Mouse (Mus musculus) thymus, postnatal 10 days (tissue): ENCODE measurements around the gene P2rx1.
A peak's percentile ranks its signal among the peaks of the same experiment; 100 is the strongest.

Experiments used
- DNase-seq, 2 experiments: peaks; one replicate each; pipeline ENCODE4 v3.0.0; 2021; ENCODE audit warnings: low spot score in 2 of 2

Gene P2rx1

DNA sequence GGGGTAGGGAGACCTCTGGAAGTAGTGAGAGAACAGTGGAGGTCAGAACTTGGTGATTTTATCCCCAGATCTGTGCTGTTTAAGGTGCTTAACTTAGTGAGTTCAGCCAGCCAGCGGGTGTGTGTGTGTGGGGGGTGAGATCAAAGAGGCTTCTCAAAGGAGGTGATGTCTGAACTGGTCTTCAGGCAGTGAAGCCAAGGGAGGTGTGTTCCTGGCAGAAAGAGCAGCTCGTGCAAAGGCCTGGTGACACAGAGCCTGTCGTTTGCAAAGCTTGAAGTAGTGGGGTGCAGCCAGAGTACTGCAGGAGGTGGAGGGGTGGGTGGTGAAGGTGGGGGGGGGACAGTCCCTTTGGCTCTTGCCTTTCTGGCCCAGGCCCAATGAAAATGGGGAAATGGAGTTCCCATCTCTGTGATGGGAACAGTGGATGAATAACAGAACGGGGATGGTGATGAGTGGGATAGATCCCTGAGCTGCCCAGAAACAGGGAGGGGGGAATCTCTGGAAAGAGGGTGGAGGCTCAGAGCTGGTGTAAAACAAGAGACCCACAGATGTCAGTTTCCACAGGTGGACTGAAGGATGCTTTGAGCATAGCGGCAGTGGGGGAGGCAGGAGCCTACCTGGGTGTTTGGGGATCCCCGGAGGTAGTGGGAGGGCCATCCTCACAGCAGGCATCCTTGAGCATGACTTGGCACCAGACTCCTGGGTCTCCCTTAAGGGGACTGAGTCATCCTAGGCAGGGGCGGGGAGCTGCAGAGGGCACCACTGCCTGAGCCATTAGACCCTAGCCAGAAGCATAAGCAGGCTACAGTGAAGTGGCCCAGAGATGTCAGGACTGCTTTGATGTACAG lies 22.3 kb downstream of the P2rx1 start:
- DNase-seq, result no peak

DNA sequence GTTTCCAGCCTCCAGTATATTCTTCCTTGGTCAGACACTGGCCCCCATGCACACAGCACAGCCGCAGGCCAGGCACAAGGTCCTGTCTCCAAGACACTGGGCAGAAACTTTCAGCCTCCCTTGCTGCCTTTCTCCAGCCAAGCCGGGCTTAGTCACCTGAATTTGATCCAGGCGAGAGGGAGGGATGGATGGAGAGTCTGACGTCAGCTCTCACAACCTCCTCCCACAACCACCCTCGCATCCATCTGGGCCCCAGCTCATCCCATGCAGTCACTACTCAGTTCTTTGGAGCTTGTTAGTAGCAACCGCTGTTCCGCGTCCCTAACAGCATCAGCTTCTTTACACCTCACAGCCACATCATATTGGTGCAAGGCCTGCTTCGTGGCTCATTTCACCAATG lies 24.2 kb downstream of the P2rx1 start:
- no peak for DNase-seq

DNA sequence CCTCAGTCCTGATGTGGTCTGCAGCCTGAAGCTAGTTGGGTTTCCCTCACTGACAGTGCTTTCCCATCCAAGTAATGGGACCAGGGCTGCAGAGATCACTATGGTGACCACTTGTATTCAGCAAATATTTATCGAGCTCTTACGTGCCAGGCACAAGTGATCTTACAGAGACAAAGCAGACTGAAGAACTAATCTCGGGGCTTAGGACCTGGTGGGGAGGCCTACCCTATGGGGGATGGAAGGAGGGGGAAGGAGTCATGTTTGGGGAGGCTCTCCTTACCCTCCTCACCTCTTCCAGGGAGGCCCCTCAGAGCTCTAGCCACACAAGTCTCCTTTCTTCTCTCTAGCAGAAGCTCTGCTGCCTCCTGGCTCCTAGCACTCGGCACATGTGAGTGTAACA lies 24.9 kb downstream of the P2rx1 start:
- no peak for DNase-seq

DNA sequence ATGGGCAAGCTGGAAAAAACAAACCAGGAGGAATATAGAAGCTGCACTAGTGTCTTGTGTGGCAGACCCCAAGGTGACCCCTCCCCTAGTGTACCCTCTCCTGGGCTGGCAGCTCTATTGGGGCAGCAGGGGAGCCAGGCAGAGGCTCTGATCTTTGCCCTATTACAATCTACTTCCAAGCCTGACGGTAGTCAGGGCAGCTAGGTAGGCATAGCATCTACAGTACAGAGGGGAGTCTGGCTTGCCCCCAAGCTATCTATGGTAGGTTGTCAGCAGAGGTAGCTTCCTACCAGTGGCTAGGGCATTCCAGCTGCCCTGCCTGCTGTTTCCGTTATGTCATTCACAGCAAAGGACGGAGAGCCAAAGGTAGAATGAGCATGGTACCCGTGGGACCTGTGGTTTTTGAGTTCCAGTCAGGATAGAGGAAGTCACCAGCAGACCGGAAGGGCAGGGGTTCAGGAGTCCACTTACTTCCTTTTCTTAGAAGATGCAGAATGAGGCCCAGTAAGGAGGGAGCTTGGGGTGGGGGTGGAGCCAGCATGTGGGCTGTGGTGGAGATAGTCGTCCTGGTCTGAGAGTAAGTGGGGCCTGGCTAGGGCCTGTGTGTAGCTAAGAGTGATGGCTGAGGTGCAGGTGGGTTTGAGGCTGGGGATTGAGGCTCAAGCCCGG lies 25.5 kb downstream of the P2rx1 start:
- no peak for DNase-seq

DNA sequence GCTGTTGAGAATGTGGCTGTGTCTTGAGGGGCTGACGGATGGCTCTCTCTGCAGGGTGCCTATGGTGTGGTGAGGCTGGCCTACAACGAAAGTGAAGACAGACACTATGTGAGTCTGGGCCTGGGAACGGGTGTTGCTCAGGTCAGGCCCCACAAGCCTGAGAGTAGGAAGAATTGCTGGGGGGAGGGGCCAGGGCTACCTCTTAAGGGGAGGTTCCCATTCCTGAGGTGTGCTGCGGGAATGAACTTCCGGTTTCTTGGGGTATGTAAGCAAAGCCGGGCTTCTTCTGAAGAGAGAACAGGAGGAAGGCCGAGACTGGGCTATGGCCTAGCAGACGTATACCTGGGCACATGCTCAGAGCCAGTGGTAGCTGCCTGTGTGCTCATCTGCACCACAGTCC lies 28.1 kb downstream of the P2rx1 start:
- no peak for DNase-seq

DNA sequence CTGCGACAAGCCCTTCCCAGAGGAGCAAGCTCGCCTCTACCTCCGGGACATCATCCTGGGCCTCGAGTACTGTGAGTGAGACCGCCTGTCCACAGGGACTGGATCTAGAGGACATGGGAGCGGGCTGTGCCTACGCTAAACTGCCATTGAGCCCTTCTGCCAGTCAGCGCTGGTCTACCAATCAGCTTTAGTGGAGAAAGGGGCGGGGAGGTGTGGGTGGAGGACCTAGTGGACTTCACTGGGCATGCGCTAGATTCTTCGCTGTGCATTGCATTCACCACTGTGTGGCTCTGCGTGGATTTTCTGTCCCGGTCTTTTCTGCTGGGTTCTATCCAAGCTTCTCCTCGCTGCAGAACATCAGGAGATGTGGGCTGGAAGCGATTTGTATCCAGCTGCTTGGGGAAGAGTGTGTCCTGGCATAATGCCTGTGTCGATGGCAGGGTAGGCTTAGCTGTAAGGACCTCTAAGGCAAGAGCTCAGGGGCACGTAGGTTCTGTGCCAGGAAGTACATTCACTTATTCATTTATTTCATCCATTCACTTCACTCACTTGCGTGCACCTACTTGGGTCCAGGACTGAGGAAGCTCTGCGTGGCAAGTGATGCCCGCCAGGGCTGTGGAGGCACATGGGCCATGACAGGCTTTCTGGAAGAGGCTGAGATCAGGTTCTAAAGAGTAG lies 32.1 kb downstream of the P2rx1 start:
- peak in 1 of 2 experiments; percentile 42 for DNase-seq

DNA sequence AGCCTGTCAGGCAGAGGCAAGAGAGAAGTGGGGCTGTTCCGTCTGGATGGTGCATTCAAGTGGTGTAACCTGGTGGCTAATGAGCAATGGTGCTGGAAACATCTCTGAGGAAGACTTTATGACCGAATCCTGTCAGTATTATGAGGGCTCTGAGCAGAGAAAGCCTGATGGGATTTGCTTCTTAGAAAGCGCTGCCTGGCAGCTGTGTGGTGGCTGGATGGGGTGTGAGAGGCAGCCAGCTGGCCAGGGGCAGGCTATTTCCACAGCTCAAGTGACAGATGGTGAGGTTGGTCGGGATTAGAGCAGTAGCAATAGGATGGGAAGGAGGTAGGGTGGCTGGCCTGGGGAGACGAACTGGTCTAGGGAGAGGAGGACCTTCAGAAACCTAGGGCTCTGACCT lies 32.6 kb downstream of the P2rx1 start:
- no peak for DNase-seq

DNA sequence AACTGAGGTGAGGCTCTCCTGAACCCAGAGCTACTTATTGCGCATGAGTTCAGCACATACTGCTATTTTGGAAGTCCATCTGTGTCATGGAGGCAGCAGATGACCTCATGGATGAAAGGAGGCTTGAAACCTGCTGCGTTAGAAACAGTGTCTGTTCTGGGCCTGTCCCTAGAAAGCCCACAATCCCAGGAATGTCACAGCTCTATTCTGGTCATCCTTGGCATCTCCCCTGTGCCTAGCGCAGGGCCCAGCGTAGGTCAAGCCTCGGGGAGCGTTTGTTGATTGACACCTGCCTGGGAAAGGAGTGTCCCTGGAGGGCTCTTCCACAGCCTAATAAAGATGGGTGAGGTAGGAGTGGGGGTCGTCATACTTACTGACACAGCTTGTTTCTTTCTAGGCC lies 37.2 kb downstream of the P2rx1 start:
- no peak for DNase-seq

DNA sequence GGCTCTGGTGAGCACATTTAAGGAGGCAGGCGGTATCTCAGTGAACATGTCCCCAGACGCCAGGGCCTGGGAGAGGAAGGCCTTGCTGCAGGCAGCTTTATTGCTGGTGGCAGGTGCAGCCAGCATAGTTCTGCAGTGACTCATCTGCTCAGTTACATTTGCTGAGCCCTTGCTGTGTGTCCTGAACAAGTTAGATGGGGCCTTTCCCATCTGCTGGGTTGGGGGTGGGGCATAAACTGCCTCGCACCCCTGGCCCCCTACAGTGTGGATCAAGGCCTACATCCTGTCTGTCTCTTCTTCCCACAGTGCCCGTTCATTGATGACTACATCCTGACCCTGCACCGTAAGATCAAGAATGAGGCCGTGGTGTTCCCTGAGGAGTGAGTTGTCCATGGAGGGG lies 38.0 kb downstream of the P2rx1 start:
- no peak for DNase-seq

DNA sequence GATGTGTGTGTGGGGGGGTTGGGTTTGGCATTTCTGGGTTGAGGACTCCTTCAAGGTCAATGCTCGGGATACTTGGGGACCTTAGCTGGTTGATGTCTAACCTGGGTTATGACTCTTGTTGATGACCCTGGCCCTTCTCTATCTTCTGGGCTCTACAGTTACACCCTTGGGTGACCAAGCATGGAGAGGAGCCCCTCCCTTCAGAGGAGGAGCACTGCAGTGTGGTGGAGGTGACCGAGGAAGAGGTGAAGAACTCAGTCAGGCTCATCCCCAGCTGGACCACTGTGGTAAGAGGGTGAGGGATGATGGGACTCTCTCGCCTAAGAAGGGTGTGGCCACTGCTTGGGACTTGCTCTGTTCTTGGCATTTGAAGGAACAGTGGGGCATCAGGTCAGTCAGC lies 38.8 kb downstream of the P2rx1 start:
- DNase-seq, result no peak

DNA sequence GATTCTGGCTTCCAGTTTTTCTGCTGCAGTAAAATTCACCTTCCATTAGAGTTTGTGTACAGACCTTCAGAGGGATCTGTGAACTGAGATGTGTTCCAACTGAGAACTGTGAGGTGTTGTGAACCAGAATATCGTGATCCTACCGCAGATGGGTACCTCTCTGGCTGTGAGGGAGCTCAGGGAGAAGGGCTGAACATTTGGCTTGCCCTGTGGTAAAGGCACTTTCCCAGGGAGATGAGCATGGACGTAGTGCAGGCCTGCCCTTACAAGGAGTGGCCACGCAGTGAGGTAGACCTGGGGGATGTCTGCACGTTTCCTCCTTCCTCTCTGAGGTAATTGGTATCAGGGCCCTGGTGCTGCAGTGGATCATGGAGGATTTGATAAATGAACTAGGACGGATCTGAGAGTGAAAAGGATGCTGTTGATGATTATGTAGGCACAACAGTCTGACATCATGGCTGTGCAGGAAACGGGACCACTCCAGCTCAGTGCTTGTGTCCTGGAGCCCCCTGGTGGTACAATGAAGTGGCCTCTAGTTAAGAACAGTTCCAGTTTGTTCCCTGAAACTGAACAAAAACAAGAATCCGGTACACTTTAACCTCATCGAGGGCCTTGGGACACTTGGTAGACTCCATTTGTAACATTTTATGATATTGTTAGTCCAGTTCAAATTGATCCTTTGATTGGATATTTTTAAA lies 40.3 kb downstream of the P2rx1 start:
- DNase-seq, result peak; percentile 66 to 83

DNA sequence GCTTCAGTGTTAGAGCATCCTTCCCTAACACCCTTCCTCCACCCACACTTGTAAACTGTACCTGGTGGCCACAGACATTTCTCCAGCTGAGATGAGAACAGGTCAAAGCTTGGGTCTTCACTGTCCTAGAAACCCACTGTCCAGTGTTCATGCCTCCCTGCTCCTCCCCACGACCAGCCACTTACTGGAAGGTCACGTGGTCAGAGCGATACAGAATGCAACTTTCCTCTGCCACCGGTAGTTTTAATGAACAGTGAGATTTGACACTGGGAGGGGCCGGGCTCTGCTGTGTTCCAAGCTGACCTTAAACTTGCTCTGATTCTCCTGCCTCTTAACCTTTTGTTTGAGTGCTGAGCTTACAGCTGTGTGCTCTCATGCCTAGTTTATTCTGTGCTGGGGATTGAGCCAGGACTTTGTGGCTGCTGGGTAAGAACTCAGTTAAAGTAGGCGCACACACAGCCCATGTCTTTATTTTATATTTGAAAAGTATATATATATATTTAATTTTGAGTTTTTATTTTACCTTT lies 45.4 kb downstream of the P2rx1 start:
- no peak for DNase-seq

DNA sequence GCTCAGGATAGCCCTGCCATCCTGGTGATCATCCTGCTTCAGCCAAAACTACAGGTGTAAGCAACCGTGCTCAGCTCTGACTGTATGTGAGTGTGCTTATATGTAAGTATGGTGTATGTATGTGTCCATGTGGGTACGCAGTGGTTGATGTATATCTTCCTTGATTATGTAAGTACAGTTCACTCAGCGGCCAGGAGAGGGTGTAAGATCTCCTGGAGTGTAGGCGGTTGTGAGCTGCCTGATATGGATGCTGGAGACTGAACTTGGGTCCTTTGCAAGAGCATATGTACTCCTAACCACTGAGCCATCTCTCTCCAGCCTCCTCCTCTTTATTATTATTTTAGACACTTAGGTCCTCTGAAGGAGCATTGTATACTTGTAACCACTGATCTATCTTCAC lies 45.9 kb downstream of the P2rx1 start:
- DNase-seq, result no peak

DNA sequence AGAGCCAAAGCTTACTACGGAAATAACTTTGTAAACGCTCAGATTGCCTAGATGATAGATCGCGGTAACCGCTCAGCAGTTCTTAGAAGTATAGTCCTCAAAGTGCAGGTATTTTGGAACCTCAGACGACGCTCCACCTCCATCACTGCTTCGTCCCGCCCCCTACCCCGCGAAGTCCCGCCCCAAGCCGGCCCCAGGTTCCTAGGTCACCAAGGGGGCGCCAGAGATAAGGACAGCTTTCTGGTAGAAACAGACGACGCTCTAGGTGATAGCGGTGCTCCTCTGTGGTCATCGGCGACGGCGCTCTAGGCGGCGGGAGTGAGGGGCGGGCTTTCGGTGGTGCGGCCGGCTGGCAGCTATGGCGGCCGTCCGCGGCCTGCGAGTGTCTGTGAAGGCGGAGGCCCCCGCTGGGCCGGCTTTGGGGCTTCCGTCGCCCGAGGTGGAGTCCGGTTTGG lies 48.7 kb downstream of the P2rx1 start, which contains the start of gene Ncbp3:
Gene Ncbp3 (plus strand): TSS at position 242 of the 455 bp plus-strand sequence.
- DNase-seq, result peak; percentile 96 to 99

DNA sequence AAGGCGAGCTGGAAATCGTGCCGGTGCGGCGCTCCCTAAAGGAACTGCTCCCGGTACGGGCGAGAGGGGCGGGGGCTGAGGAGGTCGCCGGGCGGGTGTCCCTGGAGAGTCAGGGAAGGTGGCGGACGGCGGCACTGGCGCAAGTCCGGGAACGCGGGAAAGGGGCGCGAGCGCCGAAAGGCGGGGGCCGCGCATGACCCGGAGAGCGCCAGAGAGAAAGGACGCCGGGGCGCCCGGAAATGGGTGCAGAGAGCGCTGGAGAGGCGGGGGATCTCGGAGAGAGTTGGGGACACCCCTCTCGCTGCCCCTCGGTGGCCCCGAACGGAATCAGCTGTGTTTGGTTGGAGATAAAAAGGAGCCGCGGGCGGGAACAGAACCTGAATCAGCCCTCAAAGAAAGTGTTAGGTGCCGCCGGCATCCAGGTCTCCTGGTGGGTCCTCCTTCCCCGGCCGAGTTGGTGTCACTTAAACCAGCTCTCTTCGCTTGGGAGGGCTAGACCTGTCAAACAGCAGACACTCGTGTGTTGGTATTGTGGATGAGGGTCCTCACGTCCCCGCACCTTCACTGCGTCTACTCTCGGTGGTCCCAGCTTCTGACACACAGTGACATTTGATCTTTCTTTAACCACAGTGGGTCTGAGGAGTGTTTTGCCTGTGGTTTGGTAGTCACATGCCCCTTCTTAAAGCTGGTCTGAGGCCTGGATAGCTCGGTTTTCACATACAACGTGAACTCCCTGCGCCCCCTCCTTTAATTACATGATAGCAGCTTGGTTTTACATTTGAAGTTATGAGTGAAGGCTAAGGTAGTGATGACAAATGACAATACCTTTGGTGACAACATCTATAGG lies 49.4 kb downstream of the P2rx1 start:
- DNase-seq, result peak in 1 of 2 experiments; percentile 64

DNA sequence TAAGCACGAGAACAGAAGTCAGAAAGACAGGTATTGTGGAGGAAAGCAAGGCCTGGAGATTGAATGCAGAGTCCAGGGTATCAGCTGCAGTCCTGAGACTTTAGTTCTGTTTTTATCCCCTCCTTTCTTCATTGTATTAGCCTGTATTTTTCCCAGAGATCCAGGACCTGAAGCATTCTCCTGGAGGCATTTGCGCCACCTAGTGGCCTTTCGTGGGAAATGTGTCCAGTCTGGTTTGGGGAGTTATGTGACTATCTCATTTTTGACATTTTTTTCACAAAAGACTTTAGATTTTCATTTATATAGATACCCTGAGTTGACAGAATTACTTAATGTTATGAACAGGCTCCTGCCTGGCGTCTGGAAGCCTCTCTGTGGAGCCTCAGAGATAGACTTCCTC lies 50.4 kb downstream of the P2rx1 start:
- peak; percentile 27 to 61 for DNase-seq

DNA sequence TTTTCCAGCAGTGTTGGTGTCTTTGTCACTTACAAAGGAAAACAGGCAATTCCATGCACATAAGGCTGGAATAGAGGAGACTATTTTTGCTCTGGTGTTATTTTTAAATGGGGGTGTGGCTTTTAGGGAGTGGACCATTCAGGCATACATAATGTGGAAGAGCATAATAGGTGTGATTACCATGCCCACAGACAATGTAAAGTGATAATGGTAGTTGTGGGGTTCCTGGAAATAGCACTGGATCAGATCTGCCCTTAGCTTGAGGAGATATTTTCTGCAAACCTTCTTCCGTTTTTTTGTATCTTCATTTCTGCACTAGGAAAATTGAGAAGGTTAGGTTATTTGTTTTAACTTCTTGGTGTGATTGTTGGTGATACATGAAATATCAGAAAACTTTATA lies 53.9 kb downstream of the P2rx1 start:
- DNase-seq, result no peak

DNA sequence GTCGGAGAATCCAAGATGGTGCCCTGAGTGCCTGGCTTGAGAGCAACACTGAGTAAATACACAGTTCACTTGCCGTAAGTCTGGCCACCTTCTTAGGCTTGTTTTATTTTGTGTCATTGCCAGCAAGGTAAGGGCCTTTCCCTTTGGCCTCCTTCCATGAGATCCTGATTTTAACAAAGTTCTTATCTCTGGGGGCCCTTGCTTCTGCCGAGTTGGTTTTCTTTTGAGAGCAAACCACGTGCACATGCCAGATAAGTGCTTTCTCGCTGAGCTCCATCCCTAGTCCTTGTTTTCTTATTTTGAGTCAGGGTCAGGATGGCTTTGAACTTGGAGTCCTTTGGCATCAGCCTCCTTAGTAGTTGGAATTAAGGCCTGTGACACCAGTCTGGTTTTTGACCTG lies 58.8 kb downstream of the P2rx1 start:
- DNase-seq, result no peak

DNA sequence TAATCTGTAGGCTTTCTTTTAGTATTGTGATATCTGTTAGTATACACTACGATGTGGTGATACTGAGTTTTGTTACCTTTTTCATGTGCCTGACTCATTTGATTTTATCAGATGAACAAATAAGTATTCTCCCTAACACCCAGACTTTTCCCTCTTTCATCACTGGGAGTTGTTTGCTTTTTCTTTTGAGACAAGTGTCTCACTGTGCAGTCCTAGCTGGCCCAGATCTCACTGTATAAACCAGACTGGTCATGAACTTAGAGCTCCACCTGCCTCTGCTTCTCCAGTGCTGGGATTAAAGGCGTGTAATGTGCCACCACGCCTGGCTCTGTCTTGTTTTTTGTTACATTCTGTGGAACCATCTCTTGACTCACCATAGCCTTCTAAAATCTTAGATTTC lies 60.7 kb downstream of the P2rx1 start:
- DNase-seq, result no peak

DNA sequence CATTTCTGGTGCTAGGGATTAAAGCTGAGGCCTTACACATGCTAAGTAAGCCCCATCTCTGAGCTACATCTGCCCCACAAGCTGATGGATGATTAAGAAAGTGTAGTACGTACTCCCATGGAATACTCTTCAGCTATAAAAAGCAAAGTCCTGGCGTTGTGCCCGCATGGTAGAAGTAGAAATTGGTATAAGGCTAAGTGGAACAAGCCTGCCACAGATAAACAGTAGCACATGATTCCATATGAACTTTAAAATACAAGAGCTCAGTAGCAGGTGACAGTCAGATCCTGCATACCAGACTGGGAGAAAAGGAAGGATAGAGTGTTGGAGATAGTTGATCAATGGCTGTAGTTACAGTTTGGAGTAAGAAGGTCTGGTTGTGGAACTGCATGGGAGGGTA lies 62.5 kb downstream of the P2rx1 start:
- DNase-seq, result no peak
